Mouse (Mus musculus) CH12.LX (cell line): Measurements from ENCODE around the gene Dclk2. TPM values are rescaled to one million over a fixed set of nuclear protein-coding genes. Genes with fewer than 3 reads are reported as not detected.

Experiments used
- DNase-seq: peaks from one replicate; pipeline ENCODE4 v3.0.0-alpha.2; 2013; ENCODE audit errors: extremely low read depth
- H3K27ac ChIP-seq: 2 replicates; pipeline ENCODE4 v1.5.1; 2012; ENCODE audit warnings: low read depth, mild to moderate bottlenecking, control low read depth, moderate library complexity; ENCODE audit not compliant: insufficient read depth
- H3K27me3 ChIP-seq: replicated peaks from 2 replicates; pipeline ENCODE3; 2012; ENCODE audit warnings: inconsistent platforms
- H3K36me3 ChIP-seq, 2 experiments: replicated peaks in 1 of 2; 2 replicates each; pipeline versions ENCODE3 to v1.6.1; 2012; ENCODE audit warnings: inconsistent platforms in 1 of 2, low read length in 1 of 2, mild to moderate bottlenecking in 1 of 2, mixed read lengths in 1 of 2, moderate library complexity in 1 of 2; ENCODE audit not compliant: control insufficient read depth in 1 of 2, insufficient read depth in 1 of 2
- H3K4me1 ChIP-seq, 2 experiments: 2 replicates each; pipeline ENCODE4 v1.6.1; 2012; ENCODE audit warnings: inconsistent platforms in 1 of 2, moderate library complexity in 1 of 2; ENCODE audit not compliant: insufficient read depth in 2 of 2, control insufficient read depth in 1 of 2
- H3K4me2 ChIP-seq: 2 replicates; pipeline ENCODE4 v1.6.1; 2012; ENCODE audit warnings: low read depth, mild to moderate bottlenecking, control low read depth; ENCODE audit not compliant: poor library complexity, insufficient read depth, severe bottlenecking
- H3K4me3 ChIP-seq, 3 experiments: fragments of 150-350 bp in 1 of 3; sonication (generic) in 1 of 3; replicated peaks in 1 of 3; 2 replicates each; pipeline versions ENCODE3 to v1.5.1; 2011 to 2012; ENCODE audit warnings: low read depth in 2 of 3, low read length in 2 of 3, mild to moderate bottlenecking in 2 of 3, moderate library complexity in 2 of 3, control low read depth in 1 of 3, improper control_type of control experiment in 1 of 3, inconsistent platforms in 1 of 3, mixed read lengths in 1 of 3; ENCODE audit not compliant: poor library complexity in 1 of 3
- H3K79me2 ChIP-seq: replicated peaks from 2 replicates; pipeline ENCODE4 v1.6.1; 2012; ENCODE audit warnings: mild to moderate bottlenecking, moderate library complexity; ENCODE audit not compliant: control insufficient read depth, poor library complexity, insufficient read depth, severe bottlenecking; ENCODE audit errors: extremely low read depth
- H3K9ac ChIP-seq: 2 replicates; pipeline ENCODE4 v1.6.1; 2012; ENCODE audit warnings: low read depth, mild to moderate bottlenecking, control low read depth, moderate library complexity; ENCODE audit not compliant: insufficient read depth
- H3K9me3 ChIP-seq: replicated peaks from 2 replicates; pipeline ENCODE3; 2012; ENCODE audit warnings: low read length, inconsistent platforms, mixed read lengths
- BHLHE40 ChIP-seq: IDR thresholded peaks from 2 replicates; pipeline ENCODE4 v1.6.1; 2011; ENCODE audit warnings: mild to moderate bottlenecking, low read depth, low read length, improper control_type of control experiment
- CHD1 ChIP-seq: IDR thresholded peaks from 2 replicates; pipeline ENCODE4 v1.6.1; 2012; ENCODE audit warnings: low read depth, low read length, improper control_type of control experiment, inconsistent platforms
- CTCF ChIP-seq, 2 experiments: IDR thresholded peaks in 1 of 2; conservative IDR thresholded peaks in 1 of 2; 2 replicates each; pipeline ENCODE4 v1.5.1; 2011 to 2012; ENCODE audit warnings: low read depth in 2 of 2, low read length in 2 of 2, improper control_type of control experiment in 1 of 2, inconsistent platforms in 1 of 2, mild to moderate bottlenecking in 1 of 2, moderate library complexity in 1 of 2
- HCFC1 ChIP-seq: IDR thresholded peaks from 2 replicates; pipeline ENCODE4 v1.6.1; 2012; ENCODE audit warnings: low read depth, mild to moderate bottlenecking, inconsistent platforms, low read length, improper control_type of control experiment
- JUN ChIP-seq: IDR thresholded peaks from 2 replicates; pipeline ENCODE4 v1.6.1; 2011; ENCODE audit warnings: low read depth, mild to moderate bottlenecking, low read length, improper control_type of control experiment, moderate library complexity; ENCODE audit not compliant: insufficient read depth
- JUND ChIP-seq: conservative IDR thresholded peaks from 2 replicates; pipeline ENCODE4 v1.6.1; 2011; ENCODE audit warnings: low read depth, low read length, improper control_type of control experiment
- KAT2A ChIP-seq: IDR thresholded peaks from 2 replicates; pipeline ENCODE4 v1.6.1; 2012; ENCODE audit warnings: low read length, improper control_type of control experiment, inconsistent platforms; ENCODE audit not compliant: insufficient replicate concordance
- MAX ChIP-seq: IDR thresholded peaks from 2 replicates; pipeline ENCODE4 v1.6.1; 2011; ENCODE audit warnings: low read length, improper control_type of control experiment
- MAZ ChIP-seq: IDR thresholded peaks from 2 replicates; pipeline ENCODE4 v1.6.1; 2012; ENCODE audit warnings: low read depth, mild to moderate bottlenecking, inconsistent platforms, low read length, improper control_type of control experiment, moderate library complexity
- MEF2A ChIP-seq: IDR thresholded peaks from 2 replicates; pipeline ENCODE4 v1.6.1; 2014; ENCODE audit warnings: low read depth, mild to moderate bottlenecking, inconsistent platforms, low read length, improper control_type of control experiment, borderline replicate concordance
- MYC ChIP-seq: IDR thresholded peaks from 2 replicates; pipeline ENCODE4 v1.6.1; 2011; ENCODE audit warnings: low read depth, mild to moderate bottlenecking, improper control_type of control experiment, low read length
- NRF1 ChIP-seq: IDR thresholded peaks from 2 replicates; pipeline ENCODE4 v1.6.1; 2014; ENCODE audit warnings: low read depth, mild to moderate bottlenecking, inconsistent platforms, low read length, improper control_type of control experiment, moderate library complexity
- SIN3A ChIP-seq: IDR thresholded peaks from 2 replicates; pipeline ENCODE4 v1.6.1; 2012; ENCODE audit warnings: low read length, improper control_type of control experiment, inconsistent platforms
- SMC3 ChIP-seq: IDR thresholded peaks from 2 replicates; pipeline ENCODE4 v1.6.1; 2011; ENCODE audit warnings: low read depth, low read length, improper control_type of control experiment
- USF1 ChIP-seq: IDR thresholded peaks from 2 replicates; pipeline ENCODE4 v1.6.1; 2014; ENCODE audit warnings: low read depth, mild to moderate bottlenecking, inconsistent platforms, low read length, improper control_type of control experiment
- dilution Hi-C: fragments of 300-500 bp; cut with MboI; formaldehyde crosslinking; loops from 2 replicates; pipeline ENCODE4 v1.14.3; 2020; ENCODE audit warnings: low sequenced_read_pairs; ENCODE audit not compliant: extremely low pct_unique_long_range_greater_than_20kb, extremely low pct_ligation_motif_present
- in situ Hi-C: fragments of 300-500 bp; cut with MboI; formaldehyde crosslinking; loops from 3 replicates; pipeline ENCODE4 v1.14.3; 2019; ENCODE audit warnings: low sequenced_read_pairs, low pct_ligation_motif_present, low pct_unique_long_range_greater_than_20kb, mixed read lengths
- polyA plus RNA-seq: library from polyadenylated mRNA; unstranded; fragments of >175 nt; gene quantifications from 2 replicates; pipeline ENCODE4 v1.2.1, GENCODE M21; 2012; ENCODE audit warnings: low read depth; ENCODE audit not compliant: insufficient read length
- total RNA-seq, 2 experiments: library from RNA; depleted of rRNA; stranded (reverse); fragments of 300-350 nt in 1 of 2; fragments of >200 nt in 1 of 2; gene quantifications; 2 replicates each; pipeline ENCODE4 v1.2.3; 2012 to 2014

Dclk2 gene
- total and polyA plus RNA-seq, 3 experiments = 0.93 to 2.0 (median 1.0) TPM

DNA sequence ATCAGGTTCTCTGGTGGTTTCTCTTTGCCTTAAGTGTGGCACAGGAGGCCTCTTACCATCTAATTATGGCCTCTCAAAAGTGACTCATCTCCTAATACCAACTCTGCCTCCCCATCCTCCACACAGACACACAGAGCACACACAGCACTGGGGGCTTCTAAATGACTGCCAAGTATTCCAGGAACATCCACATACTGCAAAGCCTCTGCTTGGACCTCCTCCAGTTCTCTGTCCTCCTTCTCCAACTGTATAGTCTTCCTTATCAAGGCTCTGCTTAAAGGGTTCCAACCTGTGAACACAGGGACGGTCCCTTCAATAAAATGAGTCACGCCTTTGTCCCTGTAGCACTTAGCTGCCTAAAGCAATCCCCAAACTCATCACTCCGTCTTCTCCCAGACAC, 51.9 kb downstream of the Dclk2 start:
- TF ChIP-seq JUND (no peak), JUN (no peak), KAT2A (no peak), SIN3A (no peak), CHD1 (no peak), CTCF (conservative IDR thresholded peaks at IDR 0.05 in 1 of 2, IDR thresholded peaks at IDR 0.05 in 1 of 2; ENCODE audit: low read depth in 2 of 2, low read length in 2 of 2) (no peak), USF1 (no peak), MEF2A (no peak), HCFC1 (no peak), SMC3 (no peak), MAX (no peak), NRF1 (no peak)
- dilution Hi-C loops (no loop called here), in situ Hi-C loops (no loop called here)
- Histone ChIP-seq H3K9me3 (no peaks in the 10 kb centered on the region), H3K36me3 (no peaks in the 10 kb centered on the region), H3K4me2 (no peak overlapping the region), H3K4me1 (peaks cover 0 to 20% of the 10 kb centered on the region in 2 experiments; a peak in 2 of 4 replicates), H3K9ac (no peak overlapping the region), H3K27ac (no peak overlapping the region), H3K79me2 (no peaks in the 10 kb centered on the region), H3K27me3 (no peaks in the 10 kb centered on the region), H3K4me3 (no peak overlapping the region)
- DNase-seq = peak; percentile 21

DNA sequence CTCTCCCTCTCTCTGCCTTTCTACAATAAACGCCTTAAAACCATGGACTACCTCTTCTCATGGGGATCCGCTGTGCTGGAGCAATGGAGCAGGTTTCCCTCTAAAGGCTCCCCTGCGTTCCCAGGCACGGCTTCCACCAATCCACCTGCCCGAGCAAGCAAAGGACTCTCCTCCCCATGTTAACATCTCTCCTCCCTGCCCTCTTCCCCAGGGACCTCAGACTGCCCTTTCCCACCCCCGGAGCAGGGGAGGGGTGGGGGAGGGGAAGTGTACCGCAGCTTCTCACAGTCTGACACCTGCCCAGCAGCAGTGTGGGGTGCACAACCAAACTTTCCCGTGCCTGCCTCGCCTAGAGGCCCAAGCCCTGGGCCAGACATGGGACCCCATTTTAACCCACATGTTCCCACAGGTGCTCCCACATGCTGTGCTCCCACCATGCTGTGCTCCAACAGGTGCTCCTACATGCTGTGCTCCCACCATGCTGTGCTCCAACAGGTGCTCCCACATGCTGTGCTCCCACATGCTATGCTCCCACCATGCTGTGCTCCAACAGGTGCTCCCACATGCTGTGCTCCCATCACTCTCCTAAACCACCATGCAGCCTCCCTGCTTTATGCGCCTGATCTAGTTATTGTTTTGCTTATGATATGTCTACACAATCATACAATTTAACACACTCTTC, 57.2 kb downstream of the Dclk2 start:
- in situ Hi-C loops = no loop called here
- H3K4me2 ChIP-seq = no peak overlapping the region
- no peaks in the 10 kb centered on the region for H3K36me3 ChIP-seq
- no peaks in the 10 kb centered on the region for H3K9me3 ChIP-seq
- H3K4me3 ChIP-seq = no peak overlapping the region
- no peak overlapping the region for H3K27ac ChIP-seq
- H3K79me2 ChIP-seq = no peaks in the 10 kb centered on the region
- peaks cover 3 to 8% of the 10 kb centered on the region in 2 experiments; a peak in 3 of 4 replicates for H3K4me1 ChIP-seq
- H3K9ac ChIP-seq = no peak overlapping the region
- no peak for DNase-seq
- no peak for TF ChIP-seq MAZ
- no peak for TF ChIP-seq BHLHE40
- TF ChIP-seq MAX = no peak
- TF ChIP-seq MYC = no peak
- dilution Hi-C loops = no loop called here
- H3K27me3 ChIP-seq = no peaks in the 10 kb centered on the region
